Mouse (Mus musculus) CH12.LX (cell line): ENCODE results near the gene Pla2g1b. TPM values are rescaled to one million over a fixed set of nuclear protein-coding genes. Genes with fewer than 3 reads are reported as not detected.

Experiments used
- DNase-seq: peaks from one replicate; pipeline ENCODE4 v3.0.0-alpha.2; 2013; ENCODE audit errors: extremely low read depth
- H3K27ac ChIP-seq: 2 replicates; pipeline ENCODE4 v1.5.1; 2012; ENCODE audit warnings: low read depth, mild to moderate bottlenecking, control low read depth, moderate library complexity; ENCODE audit not compliant: insufficient read depth
- H3K27me3 ChIP-seq: replicated peaks from 2 replicates; pipeline ENCODE3; 2012; ENCODE audit warnings: inconsistent platforms
- H3K36me3 ChIP-seq, 2 experiments: replicated peaks in 1 of 2; 2 replicates each; pipeline versions ENCODE3 to v1.6.1; 2012; ENCODE audit warnings: inconsistent platforms in 1 of 2, low read length in 1 of 2, mild to moderate bottlenecking in 1 of 2, mixed read lengths in 1 of 2, moderate library complexity in 1 of 2; ENCODE audit not compliant: control insufficient read depth in 1 of 2, insufficient read depth in 1 of 2
- H3K4me1 ChIP-seq, 2 experiments: 2 replicates each; pipeline ENCODE4 v1.6.1; 2012; ENCODE audit warnings: inconsistent platforms in 1 of 2, moderate library complexity in 1 of 2; ENCODE audit not compliant: insufficient read depth in 2 of 2, control insufficient read depth in 1 of 2
- H3K4me2 ChIP-seq: 2 replicates; pipeline ENCODE4 v1.6.1; 2012; ENCODE audit warnings: low read depth, mild to moderate bottlenecking, control low read depth; ENCODE audit not compliant: poor library complexity, insufficient read depth, severe bottlenecking
- H3K4me3 ChIP-seq, 3 experiments: fragments of 150-350 bp in 1 of 3; sonication (generic) in 1 of 3; replicated peaks in 1 of 3; 2 replicates each; pipeline versions ENCODE3 to v1.5.1; 2011 to 2012; ENCODE audit warnings: low read depth in 2 of 3, low read length in 2 of 3, mild to moderate bottlenecking in 2 of 3, moderate library complexity in 2 of 3, control low read depth in 1 of 3, improper control_type of control experiment in 1 of 3, inconsistent platforms in 1 of 3, mixed read lengths in 1 of 3; ENCODE audit not compliant: poor library complexity in 1 of 3
- H3K79me2 ChIP-seq: replicated peaks from 2 replicates; pipeline ENCODE4 v1.6.1; 2012; ENCODE audit warnings: mild to moderate bottlenecking, moderate library complexity; ENCODE audit not compliant: control insufficient read depth, poor library complexity, insufficient read depth, severe bottlenecking; ENCODE audit errors: extremely low read depth
- H3K9ac ChIP-seq: 2 replicates; pipeline ENCODE4 v1.6.1; 2012; ENCODE audit warnings: low read depth, mild to moderate bottlenecking, control low read depth, moderate library complexity; ENCODE audit not compliant: insufficient read depth
- H3K9me3 ChIP-seq: replicated peaks from 2 replicates; pipeline ENCODE3; 2012; ENCODE audit warnings: low read length, inconsistent platforms, mixed read lengths
- BHLHE40 ChIP-seq: IDR thresholded peaks from 2 replicates; pipeline ENCODE4 v1.6.1; 2011; ENCODE audit warnings: mild to moderate bottlenecking, low read depth, low read length, improper control_type of control experiment
- CHD1 ChIP-seq: IDR thresholded peaks from 2 replicates; pipeline ENCODE4 v1.6.1; 2012; ENCODE audit warnings: low read depth, low read length, improper control_type of control experiment, inconsistent platforms
- E2F4 ChIP-seq: IDR thresholded peaks from 2 replicates; pipeline ENCODE4 v1.6.1; 2011; ENCODE audit warnings: low read depth, low read length, improper control_type of control experiment; ENCODE audit not compliant: insufficient replicate concordance
- ELF1 ChIP-seq: IDR thresholded peaks from 2 replicates; pipeline ENCODE4 v1.6.1; 2014; ENCODE audit warnings: low read depth, mild to moderate bottlenecking, inconsistent platforms, low read length, improper control_type of control experiment
- EP300 ChIP-seq: IDR thresholded peaks from 2 replicates; pipeline ENCODE4 v1.6.1; 2011; ENCODE audit warnings: low read length, improper control_type of control experiment
- GABPA ChIP-seq: IDR thresholded peaks from 2 replicates; pipeline ENCODE4 v1.6.1; 2012; ENCODE audit warnings: low read depth, low read length, improper control_type of control experiment, inconsistent platforms; ENCODE audit not compliant: insufficient replicate concordance
- JUN ChIP-seq: IDR thresholded peaks from 2 replicates; pipeline ENCODE4 v1.6.1; 2011; ENCODE audit warnings: low read depth, mild to moderate bottlenecking, low read length, improper control_type of control experiment, moderate library complexity; ENCODE audit not compliant: insufficient read depth
- KAT2A ChIP-seq: IDR thresholded peaks from 2 replicates; pipeline ENCODE4 v1.6.1; 2012; ENCODE audit warnings: low read length, improper control_type of control experiment, inconsistent platforms; ENCODE audit not compliant: insufficient replicate concordance
- MAX ChIP-seq: IDR thresholded peaks from 2 replicates; pipeline ENCODE4 v1.6.1; 2011; ENCODE audit warnings: low read length, improper control_type of control experiment
- MXI1 ChIP-seq: IDR thresholded peaks from 2 replicates; pipeline ENCODE4 v1.6.1; 2011; ENCODE audit warnings: mild to moderate bottlenecking, low read depth, low read length, improper control_type of control experiment
- MYC ChIP-seq: IDR thresholded peaks from 2 replicates; pipeline ENCODE4 v1.6.1; 2011; ENCODE audit warnings: low read depth, mild to moderate bottlenecking, improper control_type of control experiment, low read length
- NELFE ChIP-seq: IDR thresholded peaks from 2 replicates; pipeline ENCODE4 v1.6.1; 2011; ENCODE audit warnings: low read depth, low read length, improper control_type of control experiment
- POLR2A ChIP-seq: IDR thresholded peaks from 2 replicates; pipeline ENCODE4 v1.6.1; 2011; ENCODE audit warnings: low read depth, mild to moderate bottlenecking, improper control_type of control experiment, low read length
- SIN3A ChIP-seq: IDR thresholded peaks from 2 replicates; pipeline ENCODE4 v1.6.1; 2012; ENCODE audit warnings: low read length, improper control_type of control experiment, inconsistent platforms
- SMC3 ChIP-seq: IDR thresholded peaks from 2 replicates; pipeline ENCODE4 v1.6.1; 2011; ENCODE audit warnings: low read depth, low read length, improper control_type of control experiment
- TCF12 ChIP-seq: IDR thresholded peaks from 2 replicates; pipeline ENCODE4 v1.6.1; 2014; ENCODE audit warnings: low read depth, mild to moderate bottlenecking, inconsistent platforms, low read length, improper control_type of control experiment
- USF1 ChIP-seq: IDR thresholded peaks from 2 replicates; pipeline ENCODE4 v1.6.1; 2014; ENCODE audit warnings: low read depth, mild to moderate bottlenecking, inconsistent platforms, low read length, improper control_type of control experiment
- ZC3H11A ChIP-seq: IDR thresholded peaks from 2 replicates; pipeline ENCODE4 v1.6.1; 2012; ENCODE audit warnings: low read depth, mild to moderate bottlenecking, inconsistent platforms, low read length, improper control_type of control experiment
- ZKSCAN1 ChIP-seq: IDR thresholded peaks from 2 replicates; pipeline ENCODE4 v1.6.1; 2012; ENCODE audit warnings: low read depth, inconsistent platforms, low read length, improper control_type of control experiment, borderline replicate concordance
- ZMIZ1 ChIP-seq: IDR thresholded peaks from 2 replicates; pipeline ENCODE4 v1.6.1; 2012; ENCODE audit warnings: low read depth, mild to moderate bottlenecking, inconsistent platforms, low read length, improper control_type of control experiment
- ZNF384 ChIP-seq: IDR thresholded peaks from 2 replicates; pipeline ENCODE4 v1.6.1; 2012; ENCODE audit warnings: low read depth, low read length, improper control_type of control experiment, inconsistent platforms
- dilution Hi-C: fragments of 300-500 bp; cut with MboI; formaldehyde crosslinking; loops from 2 replicates; pipeline ENCODE4 v1.14.3; 2020; ENCODE audit warnings: low sequenced_read_pairs; ENCODE audit not compliant: extremely low pct_unique_long_range_greater_than_20kb, extremely low pct_ligation_motif_present
- in situ Hi-C: fragments of 300-500 bp; cut with MboI; formaldehyde crosslinking; loops from 3 replicates; pipeline ENCODE4 v1.14.3; 2019; ENCODE audit warnings: low sequenced_read_pairs, low pct_ligation_motif_present, low pct_unique_long_range_greater_than_20kb, mixed read lengths
- polyA plus RNA-seq: library from polyadenylated mRNA; unstranded; fragments of >175 nt; gene quantifications from 2 replicates; pipeline ENCODE4 v1.2.1, GENCODE M21; 2012; ENCODE audit warnings: low read depth; ENCODE audit not compliant: insufficient read length
- total RNA-seq, 2 experiments: library from RNA; depleted of rRNA; stranded (reverse); fragments of 300-350 nt in 1 of 2; fragments of >200 nt in 1 of 2; gene quantifications; 2 replicates each; pipeline ENCODE4 v1.2.3; 2012 to 2014

Gene Pla2g1b
- total and polyA plus RNA-seq, 3 experiments = not detected

DNA sequence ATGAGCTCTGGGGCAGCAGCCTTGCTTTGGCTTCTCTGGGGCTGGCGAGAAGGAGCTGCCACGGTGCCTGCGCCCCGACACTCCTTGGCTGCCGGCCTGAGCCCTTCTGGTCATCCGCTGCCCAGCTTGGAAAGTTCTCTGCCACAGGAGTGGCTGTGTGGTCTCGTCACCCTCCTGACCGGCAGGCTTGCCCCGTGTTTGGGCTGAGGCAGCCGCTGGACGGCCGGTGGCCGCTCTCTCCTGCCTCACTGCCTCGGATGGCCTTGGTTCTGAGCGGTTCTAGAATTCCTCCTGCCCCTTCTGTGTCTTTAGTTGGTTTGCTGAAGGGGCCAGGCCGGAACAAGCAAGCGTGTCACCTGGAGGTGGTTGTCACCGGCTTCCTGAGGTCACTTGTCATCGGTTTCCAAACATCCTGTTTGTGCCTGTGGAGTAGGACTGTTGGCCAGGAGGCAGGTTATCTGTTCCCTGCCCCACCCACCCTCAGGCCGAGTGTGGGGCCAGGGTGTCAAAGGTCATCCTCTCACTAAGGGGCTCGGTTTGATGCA, 54.3 kb downstream of the Pla2g1b start:
- no peak for DNase-seq
- no peaks in the 10 kb centered on the region for H3K27me3 ChIP-seq
- H3K36me3 ChIP-seq = peaks cover 0 to 36% of the 10 kb centered on the region in 2 experiments
- H3K4me1 ChIP-seq = peaks cover 16 to 64% of the 10 kb centered on the region in 2 experiments
- no peak overlapping the region for H3K4me2 ChIP-seq
- H3K4me3 ChIP-seq = no peak overlapping the region
- H3K79me2 ChIP-seq = 0 out of 2 replicates have a peak, but pooled peaks cover 2% of the 10 kb centered on the region
- H3K9me3 ChIP-seq = no peaks in the 10 kb centered on the region
- H3K9ac ChIP-seq = no peak overlapping the region
- TF ChIP-seq MAX = no peak
- TF ChIP-seq SIN3A = no peak
- no peak for TF ChIP-seq ZMIZ1
- TF ChIP-seq MYC = no peak
- TF ChIP-seq BHLHE40 = no peak
- TF ChIP-seq ZNF384 = no peak
- TF ChIP-seq EP300 = no peak
- TF ChIP-seq TCF12 = no peak
- TF ChIP-seq USF1 = no peak
- no peak for TF ChIP-seq ELF1
- no peak for TF ChIP-seq SMC3
- no peak for TF ChIP-seq ZC3H11A
- no peak for TF ChIP-seq KAT2A
- TF ChIP-seq GABPA = no peak
- TF ChIP-seq ZKSCAN1 = no peak
- no peak for TF ChIP-seq CHD1
- dilution Hi-C loops = no loop called here
- in situ Hi-C loops = no loop called here
- no peak overlapping the region for H3K27ac ChIP-seq

DNA sequence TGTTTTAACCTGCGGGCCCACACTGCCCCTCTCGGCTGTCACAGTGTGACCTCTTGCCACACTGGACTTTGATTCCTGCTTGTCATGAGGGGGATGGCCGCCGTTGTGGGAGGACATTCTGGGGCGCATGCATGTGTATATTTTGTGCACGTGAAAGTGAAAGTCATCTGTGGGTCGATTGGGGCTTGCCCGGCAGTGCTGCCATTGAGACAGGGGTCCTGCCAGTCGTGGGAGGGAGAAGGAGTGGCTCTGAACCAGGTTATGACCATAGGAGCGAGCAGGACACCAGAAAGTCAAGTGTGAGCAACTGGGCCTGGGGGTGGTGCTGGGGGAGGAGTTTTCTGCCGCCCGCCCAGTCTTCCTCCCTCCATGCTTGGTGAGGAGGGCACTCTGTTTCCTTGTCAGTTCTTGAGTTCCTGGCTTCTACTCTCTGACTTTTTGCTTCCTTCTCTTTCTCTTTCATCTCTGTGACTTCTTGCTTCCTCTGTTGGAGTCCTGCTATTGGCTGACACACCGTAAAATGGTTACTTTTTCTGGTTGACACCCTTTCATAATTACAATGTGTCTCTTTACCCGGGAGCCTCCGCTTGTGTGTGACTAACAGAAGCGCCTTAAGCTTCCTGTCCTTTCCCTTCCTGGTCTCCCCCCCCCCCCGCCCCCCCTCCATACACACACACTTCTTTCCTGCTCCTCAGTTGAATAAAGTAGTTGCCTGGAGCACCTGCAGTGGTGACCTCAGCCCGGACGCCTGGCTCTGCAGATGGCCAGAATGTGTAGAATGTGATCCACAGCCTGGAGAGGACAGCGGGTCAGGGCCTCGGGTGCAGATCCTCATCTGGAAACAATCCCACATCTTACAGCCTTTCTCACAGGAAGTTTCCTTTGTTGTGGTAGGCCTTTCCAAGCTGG, 55.7 kb downstream of the Pla2g1b start:
- no peaks in the 10 kb centered on the region for H3K9me3 ChIP-seq
- H3K27ac ChIP-seq = peak overlapping the region; percentile 35; the same call in 1 of the 2 replicates
- 0 out of 2 replicates have a peak, but pooled peaks cover 2% of the 10 kb centered on the region for H3K79me2 ChIP-seq
- in situ Hi-C loops (no loop called here), dilution Hi-C loops (no loop called here)
- H3K4me1 ChIP-seq = peaks cover 25 to 65% of the 10 kb centered on the region in 2 experiments
- H3K27me3 ChIP-seq = no peaks in the 10 kb centered on the region
- peaks cover 0 to 48% of the 10 kb centered on the region in 2 experiments for H3K36me3 ChIP-seq
- H3K4me2 ChIP-seq = peak overlapping the region; percentile 24
- peak overlapping the region; percentile 19 to 43 (median 37) for H3K4me3 ChIP-seq
- peak; percentile 46 for DNase-seq
- TF ChIP-seq E2F4 (no peak), MXI1 (peak; percentile 54), NELFE (no peak), TCF12 (no peak), JUN (no peak), MAX (0 out of 2 replicates have a peak, but pooled peaks have one; percentile 18), BHLHE40 (peak; percentile 80), ZNF384 (no peak), ELF1 (peak; percentile 53), POLR2A (peak; percentile 39)
- TF ChIP-seq, all 38 proteins: peak for 5
- peak overlapping the region; percentile 25 for H3K9ac ChIP-seq
